Mouse (Mus musculus): ENCODE data around the gene Rsph3a.

DNA sequence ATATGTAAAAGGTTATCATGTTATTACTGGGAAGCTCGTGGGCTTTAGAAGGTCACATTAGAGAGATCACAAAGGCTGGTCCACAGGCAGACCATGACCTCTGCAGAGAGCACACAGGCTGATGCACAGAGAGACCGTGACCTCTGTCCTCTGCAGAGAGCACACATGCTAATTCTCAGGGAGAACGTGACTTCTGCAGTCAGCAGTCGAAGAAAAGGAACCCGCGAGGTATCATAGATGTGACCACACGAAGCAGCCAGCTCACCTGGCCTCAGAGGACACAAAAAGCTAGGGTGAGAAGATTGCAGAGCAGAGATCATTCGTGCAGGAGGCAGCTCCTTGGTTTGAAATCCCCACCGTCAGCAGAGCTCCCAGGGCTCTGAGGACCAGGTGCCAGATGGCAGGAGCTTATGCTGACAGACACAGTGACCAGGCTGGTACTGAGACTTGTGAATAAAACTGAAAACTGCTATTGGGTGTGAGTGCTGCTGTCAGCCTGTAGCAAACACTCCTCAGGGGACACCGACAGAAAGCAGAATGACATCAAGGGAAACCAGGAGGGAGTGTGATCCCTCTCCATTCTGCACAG, 49.3 kb upstream of the Rsph3a start:
- no peak for TF ChIP-seq CTCF (conservative IDR thresholded peaks at IDR 0.05 in 1 of 2, IDR thresholded peaks at IDR 0.05 in 1 of 2; ENCODE audit: low read depth in 2 of 2, low read length in 2 of 2)
- TF ChIP-seq MEF2A (IDR thresholded peaks at IDR 0.05; ENCODE audit: borderline replicate concordance, low read depth, low read length), result 0 out of 2 replicates have a peak, but pooled peaks have one; percentile 18
- no peak for TF ChIP-seq ZNF384 (IDR thresholded peaks at IDR 0.05; ENCODE audit: low read depth, low read length)
- 0 out of 2 replicates have a peak, but pooled peaks have one; percentile 11 for TF ChIP-seq POLR2A (IDR thresholded peaks at IDR 0.05; ENCODE audit: low read depth, low read length)
- peak; percentile 65; the same call in 1 of the 2 replicates for TF ChIP-seq EP300 (IDR thresholded peaks at IDR 0.05; ENCODE audit: low read length)
- peak; percentile 66 for TF ChIP-seq TCF12 (IDR thresholded peaks at IDR 0.05; ENCODE audit: low read depth, low read length)
- no peak for TF ChIP-seq ZC3H11A (IDR thresholded peaks at IDR 0.05; ENCODE audit: low read depth, low read length)
- TF ChIP-seq CHD2 (IDR thresholded peaks at IDR 0.05; ENCODE audit: low read length), result peak; percentile 34; the same call in 1 of the 2 replicates
- TF ChIP-seq USF1 (IDR thresholded peaks at IDR 0.05; ENCODE audit: low read depth, low read length), result no peak
- TF ChIP-seq MAFK (IDR thresholded peaks at IDR 0.05; ENCODE audit: insufficient replicate concordance, low read length), result peak; percentile 58; the same call in 1 of the 2 replicates
- TF ChIP-seq NRF1 (IDR thresholded peaks at IDR 0.05; ENCODE audit: low read depth, low read length), result no peak
- 0 out of 2 replicates have a peak, but pooled peaks have one; percentile 44 for TF ChIP-seq MXI1 (IDR thresholded peaks at IDR 0.05; ENCODE audit: low read depth, low read length)
- no peak for TF ChIP-seq ZKSCAN1 (IDR thresholded peaks at IDR 0.05; ENCODE audit: borderline replicate concordance, low read depth, low read length)

Data from CH12.LX (cell line).